Mouse (Mus musculus) inflammation-experienced regulatory T-cells, adult 6 months (primary cell): ENCODE measurements around the gene Cpox. TPM values are rescaled to one million over a fixed set of nuclear protein-coding genes. Genes with fewer than 3 reads are reported as not detected.
"Not testable (repeated sequence)": the region's sequence is repeated elsewhere in the genome, so short reads cannot be mapped to it uniquely, and the experiment has no call there.

Experiments
- ATAC-seq: one replicate; pipeline ENCODE4 v1.8.0; 2017
- polyA plus RNA-seq, 3 experiments: library from polyadenylated mRNA; unstranded; fragments of 100-300 nt; shearing (Covaris generic); gene quantifications; one replicate each; pipeline ENCODE4 v1.2.1; 2017

The Cpox gene
- 10 to 100 TPM; 38.9 to 52.3 (median 41.0) TPM for polyA plus RNA-seq

DNA sequence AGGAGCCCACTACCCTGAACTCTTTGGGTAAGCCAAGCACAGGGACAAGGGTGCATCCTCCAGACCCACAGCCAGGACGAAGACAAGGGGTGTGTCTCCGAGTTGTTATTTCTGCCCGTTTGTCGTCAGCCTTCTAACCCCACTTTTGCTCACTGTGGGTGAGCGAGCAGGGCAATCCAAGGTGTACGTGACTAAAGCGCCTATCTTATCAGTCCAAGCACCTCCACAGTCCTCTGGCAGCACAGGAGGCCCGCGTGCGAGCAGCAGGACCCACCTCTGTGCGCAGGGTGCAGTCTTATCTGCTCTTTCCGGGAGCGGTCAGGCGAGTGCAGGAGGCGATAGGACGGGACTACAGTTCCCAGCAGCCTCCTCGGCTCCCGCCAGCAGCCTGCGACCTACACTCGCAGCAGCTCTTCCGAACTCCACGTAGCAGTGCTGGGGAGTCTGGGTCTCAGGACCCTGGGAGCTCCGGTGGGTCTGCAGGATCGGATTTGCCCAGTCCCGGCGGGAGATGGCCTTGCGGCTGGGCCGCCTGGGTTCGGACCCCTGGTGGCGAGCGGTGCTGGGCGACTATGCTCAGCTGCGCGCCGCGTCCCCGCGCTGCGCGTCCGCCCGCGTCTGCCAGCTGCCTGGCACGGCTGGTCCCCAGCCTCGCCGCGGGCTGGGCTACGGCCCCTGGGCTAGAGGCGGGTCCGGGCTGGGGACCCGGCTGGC lies at the start of gene Cpox:
TSS of gene Cpox (plus strand) at position 376 of the 714 bp plus-strand sequence.
- peak; percentile 98 for ATAC-seq

DNA sequence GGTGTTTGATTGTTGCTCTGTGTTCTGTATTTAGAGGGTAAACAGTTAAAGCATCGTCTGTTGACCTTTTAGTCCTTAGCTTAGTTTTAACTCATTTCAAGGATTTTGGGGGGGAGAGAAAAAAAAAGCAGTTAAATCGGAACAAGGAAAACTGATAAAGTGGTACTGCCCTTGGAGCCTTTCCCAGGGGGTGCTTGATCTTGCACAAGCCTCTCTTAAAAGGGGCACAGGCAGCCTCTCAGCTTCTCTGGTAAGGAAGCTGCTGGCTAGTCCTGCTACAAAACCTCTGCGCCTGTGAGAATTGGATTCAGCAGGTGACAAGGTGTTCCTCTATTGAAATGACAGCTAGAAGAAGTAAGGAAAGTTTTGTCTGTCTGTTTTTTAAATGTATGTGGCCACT lies 47.7 kb upstream of the Cpox start:
- no peak for ATAC-seq

DNA sequence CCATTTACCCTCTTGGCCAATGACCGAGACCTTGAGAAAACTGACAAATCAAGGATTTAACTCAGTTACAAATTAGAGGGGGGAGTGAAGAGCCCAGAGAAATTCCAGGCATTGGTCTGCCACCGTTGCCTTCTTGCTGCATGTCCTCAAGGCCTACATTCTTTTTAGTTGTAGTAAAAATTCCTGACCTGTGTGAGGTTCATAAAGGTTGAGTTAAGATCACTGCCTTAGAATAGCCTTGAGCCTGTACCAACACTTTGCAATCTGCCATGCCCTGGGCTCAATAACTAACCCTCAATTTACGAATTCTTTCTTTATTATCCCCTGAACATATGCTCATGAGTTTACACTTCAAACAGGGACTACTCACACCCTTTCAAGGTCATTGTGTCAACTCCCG lies 47.0 kb upstream of the Cpox start:
- no peak for ATAC-seq

DNA sequence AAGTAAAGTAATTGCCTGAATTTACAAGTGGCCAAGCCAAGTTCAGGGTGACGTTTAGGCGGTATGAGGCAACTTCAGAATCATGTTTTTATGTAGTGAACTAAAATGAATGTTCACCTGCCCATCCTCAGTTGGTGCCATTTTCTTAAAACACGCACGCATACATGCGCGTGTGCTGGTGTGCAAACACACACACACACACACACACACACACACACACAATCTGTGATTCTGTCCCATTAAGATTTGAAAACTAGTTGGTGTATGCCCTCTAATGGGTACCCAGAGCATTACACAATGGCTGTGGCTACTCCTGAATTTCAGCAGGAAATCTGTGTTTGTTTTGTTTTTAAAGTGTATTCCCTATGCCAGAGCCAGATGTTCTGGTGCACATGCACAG lies 46.1 kb upstream of the Cpox start:
- peak; percentile 70 for ATAC-seq

DNA sequence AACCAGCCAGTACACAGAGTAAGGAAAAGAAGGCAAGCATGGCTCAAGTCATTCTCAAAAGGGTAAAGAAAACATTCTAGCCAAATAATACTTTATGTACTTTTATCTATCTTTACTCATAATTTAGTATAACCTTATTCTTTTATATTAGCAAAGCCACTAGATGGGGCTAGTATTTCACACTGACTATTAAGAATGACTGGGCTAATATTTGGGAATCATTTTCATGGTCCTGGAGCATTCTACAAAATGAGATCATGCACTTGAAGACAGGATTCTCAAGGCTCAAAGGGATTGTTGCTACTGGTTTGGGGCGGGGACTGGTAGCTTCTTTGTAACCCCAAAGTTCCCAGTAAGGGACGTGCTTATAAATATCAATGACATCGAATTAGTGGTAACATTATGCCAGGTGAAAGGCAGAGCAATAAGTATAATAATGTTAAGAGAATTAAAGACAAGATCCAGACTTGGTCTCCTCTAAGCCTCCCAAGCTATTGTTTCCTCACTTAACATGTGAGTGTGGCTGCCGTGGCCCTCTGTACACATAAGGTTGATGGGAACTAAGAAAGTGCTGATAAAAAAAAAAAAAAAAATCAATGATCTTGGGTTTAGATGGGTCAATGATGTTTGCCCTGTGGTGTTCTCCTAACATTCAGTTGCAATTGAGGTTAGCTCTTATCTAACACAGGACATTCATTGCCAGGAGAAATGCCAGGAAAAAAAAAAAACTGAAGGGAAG lies 42.3 kb upstream of the Cpox start:
- no peak for ATAC-seq

DNA sequence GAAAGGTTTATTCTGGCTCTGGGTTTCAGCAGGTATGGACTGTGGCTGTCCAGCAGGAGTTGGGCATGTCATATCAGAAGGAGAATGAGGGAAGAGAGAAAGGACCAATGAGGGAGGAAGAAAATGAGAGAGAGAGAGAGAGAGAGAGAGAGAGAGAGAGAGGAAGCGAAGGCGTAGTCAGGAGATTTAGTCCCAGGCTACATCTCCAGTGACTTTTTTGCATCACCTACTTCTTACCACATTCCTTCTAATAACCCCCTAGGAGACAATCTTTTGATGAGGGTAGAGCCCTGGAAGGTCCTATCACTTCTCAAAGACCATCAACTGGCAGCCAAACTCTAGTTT lies 41.8 kb upstream of the Cpox start:
- no peak for ATAC-seq

DNA sequence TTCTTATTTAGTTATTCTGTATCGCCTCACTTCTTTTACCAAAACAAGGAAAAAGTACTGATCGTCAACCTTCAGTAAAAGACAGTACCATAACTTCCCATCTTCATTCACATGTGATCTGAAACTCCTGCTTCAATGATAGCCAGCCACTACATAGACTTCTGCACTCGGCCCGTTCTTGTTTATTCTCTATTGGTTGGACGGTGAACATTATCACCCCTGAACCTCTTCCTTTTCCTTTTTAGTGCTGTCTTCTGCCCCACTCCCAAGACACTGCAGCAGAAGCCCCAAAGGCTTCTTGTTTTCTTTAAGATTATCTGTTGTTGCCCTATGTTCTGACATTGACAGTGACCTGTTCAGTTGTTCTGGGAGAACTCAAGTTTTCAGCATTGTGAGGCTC lies 41.1 kb upstream of the Cpox start:
- ATAC-seq = no peak

DNA sequence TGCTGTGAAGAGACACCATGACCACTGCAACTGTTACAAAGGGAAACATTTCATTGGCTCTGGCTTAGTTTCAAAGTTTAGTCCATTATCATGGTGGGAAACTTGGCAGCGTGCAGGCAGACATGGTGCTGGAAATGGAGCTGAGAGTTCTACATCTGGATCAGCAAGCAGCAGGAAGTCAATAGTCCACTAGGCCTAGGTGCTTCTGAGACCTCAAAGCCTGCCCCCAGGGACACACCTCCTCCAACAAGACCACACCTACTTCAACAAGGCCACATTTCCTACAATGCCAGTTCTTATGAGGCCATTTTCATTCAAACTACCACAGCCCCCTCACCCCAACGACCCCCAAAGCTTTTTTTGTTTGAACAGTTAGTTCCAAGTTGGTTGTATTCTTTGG lies 40.4 kb upstream of the Cpox start:
- no peak for ATAC-seq

DNA sequence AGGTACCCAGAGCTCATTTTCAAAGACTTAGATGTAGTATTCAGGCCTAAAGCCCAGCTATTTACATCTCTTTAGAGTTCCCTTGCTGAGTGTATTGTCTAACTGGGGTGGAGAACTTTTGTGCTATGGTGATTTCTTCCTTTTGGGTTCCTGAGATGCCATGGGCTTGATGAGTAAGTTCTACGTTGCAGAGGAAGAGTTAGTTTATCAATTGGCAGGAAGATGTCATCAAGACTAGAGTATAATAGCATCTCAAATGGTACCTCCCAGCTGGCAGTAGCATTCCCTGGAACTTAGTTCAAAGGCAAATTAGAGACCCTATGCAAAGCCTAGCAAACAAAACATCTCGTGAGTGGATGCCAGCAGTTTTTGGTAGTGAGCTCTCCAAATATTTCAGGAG lies 34.2 kb upstream of the Cpox start:
- no peak for ATAC-seq

DNA sequence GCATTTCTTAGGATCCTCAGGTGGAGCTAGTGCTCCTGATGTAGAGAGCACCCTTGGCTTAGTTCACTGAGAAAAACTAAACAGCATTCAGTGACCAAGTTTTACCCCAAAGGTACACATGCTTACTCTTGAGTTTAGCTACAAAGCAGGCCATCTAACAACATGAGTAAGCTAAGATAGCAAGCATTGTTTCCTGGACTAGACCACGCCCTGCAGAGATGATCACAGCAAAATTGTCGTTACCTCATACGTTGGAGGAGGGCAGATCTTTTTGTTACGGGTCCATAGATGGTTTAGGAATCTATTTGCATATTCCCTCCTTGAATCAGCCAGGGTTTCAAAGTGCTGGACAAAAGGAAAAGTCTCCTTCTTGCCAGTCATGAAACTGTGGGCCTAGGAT lies 32.6 kb upstream of the Cpox start:
- no peak for ATAC-seq

DNA sequence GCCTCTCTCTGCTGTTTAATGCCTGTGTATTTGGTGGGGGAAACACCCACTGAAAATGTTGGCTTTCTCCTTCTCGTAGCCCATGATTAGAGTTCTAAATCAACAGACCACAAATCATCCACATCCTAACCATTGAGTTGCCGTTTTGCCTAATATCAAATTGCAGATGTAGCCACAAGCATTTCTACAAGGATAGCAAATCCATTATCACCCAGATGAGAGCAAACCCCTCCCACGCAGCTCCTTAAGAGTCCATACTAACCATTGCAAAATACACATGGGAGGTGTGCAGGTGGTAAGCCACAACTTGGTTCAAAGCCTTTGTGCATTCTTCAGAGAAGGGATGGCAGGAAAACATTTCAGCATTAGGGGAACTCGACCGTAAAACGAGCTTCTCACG lies 32.1 kb upstream of the Cpox start:
- ATAC-seq = no peak

DNA sequence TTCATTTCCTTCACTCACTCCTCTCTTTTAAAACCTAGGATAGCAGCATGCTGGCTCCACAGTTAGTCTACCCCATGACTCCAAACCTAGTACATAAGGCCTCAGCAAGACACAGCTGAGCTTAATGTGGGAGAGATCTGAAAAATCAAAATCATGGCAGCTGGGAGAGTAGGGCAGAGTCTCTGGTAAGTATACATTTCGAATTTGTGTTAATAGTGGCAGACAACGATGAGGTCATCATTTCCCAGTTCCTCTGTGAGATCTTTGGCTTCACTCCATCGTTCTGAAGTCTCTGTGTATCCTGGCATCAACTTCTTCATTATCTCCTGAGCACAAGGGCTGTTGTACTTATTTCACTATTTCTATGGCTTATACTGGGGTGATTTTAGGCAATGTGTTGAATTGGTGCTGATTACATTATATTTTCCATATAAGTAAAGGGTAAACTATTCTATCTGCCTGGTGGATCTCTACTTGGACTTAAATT lies 31.4 kb upstream of the Cpox start, which contains the start of gene E330017A01Rik:
TSS of gene E330017A01Rik (minus strand) at position 51 of the 487 bp plus-strand sequence.
- no peak for ATAC-seq

DNA sequence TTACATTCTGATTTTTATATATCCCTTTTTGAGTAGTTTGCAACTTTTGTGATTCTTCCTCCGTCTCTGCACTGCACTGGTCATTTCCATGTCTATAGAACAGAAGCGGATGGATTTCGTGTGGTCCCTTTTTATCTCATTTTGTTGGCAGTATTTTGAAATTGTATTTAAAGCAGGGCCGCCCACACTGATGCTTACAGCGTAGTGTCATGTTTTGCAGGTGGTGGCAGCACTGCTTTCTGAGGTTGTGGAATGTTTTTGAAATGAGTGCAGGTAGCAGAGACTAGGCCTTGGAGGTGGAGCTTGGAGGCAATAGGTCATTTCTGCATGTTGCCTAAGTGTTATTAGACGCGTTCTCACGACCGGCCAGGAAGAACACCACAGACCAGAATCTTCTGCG lies 20.1 kb upstream of the Cpox start:
- no peak for ATAC-seq

DNA sequence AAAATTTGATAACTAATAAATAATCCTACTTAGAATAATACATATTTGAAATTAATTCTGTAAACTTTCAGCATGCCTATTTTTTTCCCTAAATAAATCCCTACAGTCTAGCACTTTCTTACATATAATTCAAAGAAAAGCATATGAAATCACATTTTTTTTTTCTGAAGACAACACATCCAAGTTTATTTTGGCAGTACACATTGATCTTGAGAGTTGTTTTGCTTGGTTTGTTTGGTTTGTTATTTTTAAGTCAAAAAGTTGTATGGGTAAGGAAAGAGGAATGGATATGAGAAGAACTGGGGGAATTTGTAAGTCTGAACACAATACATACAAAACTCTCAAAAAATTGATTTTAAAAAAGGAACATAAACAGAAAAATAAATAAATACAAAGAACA lies 14.3 kb upstream of the Cpox start:
- no peak for ATAC-seq

DNA sequence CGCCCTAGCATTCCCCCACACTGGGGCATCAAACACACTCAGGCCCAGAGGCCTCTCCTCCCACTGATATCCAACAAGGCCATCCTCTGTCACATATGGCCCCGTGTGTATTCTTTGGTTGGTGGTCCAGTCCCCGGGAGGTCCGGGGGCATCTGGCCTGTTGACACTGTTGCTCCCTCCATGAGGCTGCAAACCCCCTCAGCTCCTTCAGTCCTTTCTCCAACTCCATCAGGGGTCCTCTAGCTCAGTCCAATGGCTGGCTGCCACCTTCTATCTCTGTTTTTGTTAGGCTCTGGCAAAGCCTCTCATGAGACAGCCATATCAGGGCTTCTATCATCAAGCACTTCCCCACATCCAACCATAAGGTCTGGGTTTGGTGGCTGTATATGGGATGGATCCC lies 13.6 kb upstream of the Cpox start:
- ATAC-seq = no peak

DNA sequence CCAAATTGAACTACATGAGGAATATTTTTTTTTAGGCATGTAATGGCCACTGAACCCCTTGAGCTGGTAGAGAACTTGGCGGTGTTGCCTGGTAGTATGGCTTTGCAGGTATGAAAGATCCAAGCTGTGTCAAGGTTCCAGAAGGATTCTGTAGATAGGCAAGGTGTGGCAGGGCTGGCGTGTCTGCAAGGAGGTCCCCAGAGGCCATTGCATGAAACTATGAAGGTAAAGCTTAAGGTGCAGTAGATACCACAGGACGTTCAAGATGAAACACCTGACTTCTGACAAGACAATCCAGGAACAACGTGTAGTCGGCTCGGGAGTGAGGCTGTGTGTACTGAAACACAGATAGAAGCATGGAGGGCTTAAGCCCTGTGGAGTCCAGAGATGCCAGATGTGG lies 11.4 kb upstream of the Cpox start:
- no peak for ATAC-seq

DNA sequence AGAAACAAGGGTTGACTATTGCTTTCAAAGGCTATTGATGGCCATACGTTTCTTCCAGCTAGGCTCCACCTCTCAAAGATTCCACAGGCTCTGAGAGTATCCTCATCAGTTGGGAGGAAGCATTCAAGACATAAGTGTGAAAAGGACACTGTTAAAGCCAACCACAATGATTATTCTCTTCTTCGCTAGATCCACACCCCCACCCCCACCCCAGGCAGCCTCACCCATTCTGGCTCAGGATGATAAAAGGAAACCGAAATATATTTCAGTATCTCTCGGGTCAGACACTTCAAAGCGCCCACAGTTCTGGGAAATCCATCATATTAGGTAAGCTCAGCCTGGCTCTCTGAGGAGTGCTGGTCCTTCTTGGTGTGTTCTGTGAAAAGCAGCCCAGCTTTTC lies 8.3 kb upstream of the Cpox start:
- no peak for ATAC-seq

DNA sequence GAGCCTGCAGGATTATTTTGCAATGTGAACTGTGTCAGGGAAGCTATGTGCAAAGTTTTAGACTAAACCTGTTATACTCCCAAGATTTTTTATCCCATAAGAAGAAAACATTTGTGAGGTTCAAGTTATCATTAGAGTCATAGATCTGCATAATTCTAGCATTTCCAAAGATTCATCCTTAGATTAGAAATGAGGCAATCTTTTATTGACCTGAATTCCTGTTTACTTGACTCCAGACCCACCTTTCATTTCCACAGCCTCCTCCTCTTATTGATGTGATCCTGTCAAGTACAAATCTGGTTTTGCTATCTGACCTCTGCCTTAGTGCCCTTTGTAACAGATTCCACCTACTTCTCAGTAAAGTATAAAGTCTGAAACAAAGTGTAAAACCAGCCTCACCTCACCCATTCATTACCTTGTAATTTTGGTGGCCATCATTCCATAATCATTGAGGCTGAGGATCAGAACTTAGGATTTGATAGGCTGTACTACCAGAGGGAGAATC lies 7.8 kb upstream of the Cpox start:
- no peak for ATAC-seq

DNA sequence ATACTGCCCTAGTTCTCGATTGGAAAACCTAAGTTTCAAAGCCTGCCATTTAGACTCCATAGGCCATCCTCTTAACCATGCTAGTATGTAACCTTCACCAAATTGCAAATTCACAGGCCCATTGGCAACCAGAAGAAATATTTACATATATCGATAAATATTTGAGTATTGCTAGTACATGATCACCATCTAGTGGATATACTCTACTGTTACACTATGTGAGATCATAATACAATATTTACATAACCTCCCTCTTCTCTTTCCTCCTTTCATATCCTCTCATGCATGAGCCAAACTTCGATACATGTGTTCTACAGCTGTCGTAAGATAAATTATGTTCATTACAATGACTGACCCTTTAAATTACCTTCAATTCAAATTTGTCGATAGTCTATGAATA lies 7.1 kb upstream of the Cpox start:
- peak; percentile 87 for ATAC-seq

DNA sequence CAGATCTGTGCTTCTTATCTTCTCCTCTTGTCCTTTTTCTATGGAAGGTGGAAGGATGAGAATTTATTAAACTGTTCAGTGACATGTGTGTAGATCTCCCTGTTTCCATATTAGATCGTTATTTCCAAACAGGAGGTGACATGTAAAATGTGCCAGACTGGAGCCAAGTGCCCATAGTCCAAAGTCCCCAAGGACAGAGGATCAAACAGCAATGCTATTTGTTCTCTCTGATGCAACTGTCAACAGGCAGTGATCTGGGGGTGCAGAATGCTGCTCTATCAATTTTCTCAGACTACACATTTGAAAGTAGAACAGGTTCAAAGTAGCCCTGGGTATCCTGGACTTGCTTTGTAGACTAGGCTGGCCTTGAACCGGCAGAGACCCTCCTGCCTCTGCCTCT lies 6.3 kb upstream of the Cpox start:
- no peak for ATAC-seq

DNA sequence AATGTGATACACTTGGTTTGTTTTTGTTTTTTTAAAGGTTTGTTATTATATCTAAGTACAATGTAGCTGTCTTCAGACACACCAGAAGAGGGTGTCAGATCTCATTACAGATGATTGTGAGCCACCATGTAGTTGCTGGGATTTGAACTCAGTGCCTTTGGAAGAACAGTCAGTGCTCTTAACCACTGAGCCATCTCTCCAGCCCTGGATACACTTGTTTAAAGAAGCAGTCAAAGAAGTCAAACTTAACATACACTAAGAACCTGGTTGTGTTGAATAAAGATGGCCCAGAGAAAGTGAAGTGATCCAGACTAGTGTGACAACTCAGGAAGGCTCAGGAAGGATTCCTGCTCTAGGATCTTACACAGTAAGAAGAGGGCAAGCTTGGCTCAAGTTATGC lies 5.0 kb upstream of the Cpox start:
- ATAC-seq = not testable (repeated sequence)

DNA sequence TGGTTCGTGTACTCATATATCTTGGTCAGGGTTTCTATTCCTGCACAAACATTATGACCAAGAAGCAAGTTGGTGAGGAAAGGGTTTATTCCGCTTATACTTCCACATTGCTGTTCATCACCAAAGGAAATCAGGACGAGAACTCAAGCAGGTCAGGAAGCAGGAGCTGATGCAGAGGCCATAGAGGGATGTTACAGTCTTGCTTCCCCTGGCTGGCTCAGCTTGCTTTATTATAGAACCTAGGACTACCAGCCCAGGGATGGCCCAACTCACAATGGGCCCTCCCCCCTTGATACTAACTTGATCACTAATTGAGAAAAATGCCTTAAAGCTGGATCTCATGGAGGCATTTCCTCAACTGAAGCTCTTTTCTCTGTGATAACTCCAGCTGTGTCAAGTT lies 3.4 kb upstream of the Cpox start:
- ATAC-seq = not testable (repeated sequence)

DNA sequence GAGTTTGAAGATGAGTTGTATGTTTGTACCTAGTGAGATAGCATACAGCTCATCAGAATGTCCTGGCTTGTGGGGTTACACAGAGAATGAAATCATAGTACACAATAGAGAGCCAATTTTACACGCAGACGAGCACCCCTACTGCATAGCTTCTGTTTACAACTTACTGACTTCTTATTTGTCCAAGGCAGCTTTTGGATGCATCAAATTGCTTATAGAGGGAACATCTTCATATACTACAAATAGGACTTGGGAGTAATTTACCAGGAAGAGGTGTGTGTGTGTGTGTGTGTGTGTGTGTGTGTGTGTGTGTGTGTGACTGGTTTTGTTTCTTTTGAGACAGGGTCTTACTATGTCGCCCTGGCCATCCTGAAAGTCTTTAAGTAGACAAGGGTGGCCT lies 1.5 kb upstream of the Cpox start:
- no peak for ATAC-seq

DNA sequence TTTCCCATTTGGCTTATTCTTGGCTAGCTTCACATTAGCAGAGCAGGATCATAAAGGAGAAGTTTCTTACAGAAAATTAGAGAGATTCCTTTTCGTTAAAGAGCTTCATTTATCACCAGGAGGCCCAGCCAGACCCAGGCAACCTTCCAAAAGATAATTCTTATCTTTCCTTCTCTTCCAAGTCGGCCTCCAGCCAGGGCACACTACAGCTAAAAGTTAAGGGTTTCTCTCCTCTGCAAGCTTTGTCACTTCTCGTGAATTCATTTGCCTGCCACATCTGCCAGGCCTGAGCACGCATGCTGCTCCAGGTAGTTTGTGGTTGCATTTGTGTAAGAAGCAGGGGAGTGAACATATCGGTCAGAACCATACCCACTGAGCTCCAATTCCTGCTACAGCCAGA lies 828 bp upstream of the Cpox start:
- no peak for ATAC-seq
